ENCODE assay signal across 8 mouse cellular contexts in the genomic region with DNA sequence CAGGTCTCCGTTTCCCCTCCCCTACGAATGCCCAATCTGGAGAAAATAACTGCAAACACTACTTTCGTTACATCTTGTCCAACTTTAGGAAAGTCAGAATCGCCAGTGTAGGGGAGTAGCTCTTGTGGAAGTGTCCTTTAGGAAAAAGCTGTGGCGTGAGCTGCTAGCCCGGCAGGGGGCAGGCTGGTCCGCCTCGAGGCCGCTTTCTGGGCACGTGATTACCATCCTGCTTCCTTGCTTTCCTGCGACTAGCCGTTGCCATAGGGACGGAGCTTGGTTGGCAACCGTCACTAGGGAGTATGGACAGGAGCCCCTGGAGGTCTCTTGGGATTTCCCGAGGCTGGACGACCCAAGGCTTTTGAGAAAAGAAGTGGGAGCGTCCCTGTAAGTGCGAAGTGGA. TPM values are rescaled to one million over a fixed set of nuclear protein-coding genes. Genes with fewer than 3 reads are reported as not detected.
DNase-seq lines count a peak whose midpoint lies in the region.

A gene (plus strand): TSS at position 269 of the 400 bp plus-strand sequence.

- peak; percentile 85 for DNase-seq in adrenal gland, adult 2 months
- DNase-seq in embryo, embryonic 11.5 days (ENCODE audit: low read depth, low spot score): peak; percentile 88
- DNase-seq in gastrocnemius, postnatal 25 days: peak; percentile 75
- peak; percentile 61 for DNase-seq in induced T-regulatory cell, adult 2 months (ENCODE audit: low read depth)
- DNase-seq in left cerebral cortex, adult 8-10 months (ENCODE audit: low spot score in 2 of 2): peak; percentile 82 to 88
- peak; percentile 90 to 91 for DNase-seq in lung, postnatal 4 days
- peak; percentile 94 to 96 for DNase-seq in right cerebral cortex, adult 2 months (ENCODE audit: low spot score in 2 of 2)
- peak; percentile 52 for DNase-seq in urinary bladder, adult 2 months (ENCODE audit: low spot score)

RNA-seq across cellular contexts. Expression of the gene that starts here (rescaled TPM):
- 1 to 10 TPM; 1.0 to 1.2 TPM for total RNA-seq in adrenal gland, adult 2 months (2021)
- polyA plus RNA-seq in adrenal gland, adult 2 months (2012; rRNA removed): 0.56 and 0.79 TPM in 2 replicates
- 1 to 10 TPM; 1.1 to 1.9 TPM for total RNA-seq in gastrocnemius, postnatal 25 days (2021)
- 1 to 10 TPM; 2.3 to 6.6 (median 5.5) TPM for total RNA-seq in left cerebral cortex, adult 8-10 months (2022)
- 4.1 and 4.8 TPM in 2 replicates for polyA plus RNA-seq in urinary bladder, adult 2 months (2012; rRNA removed)

Comparison
In these comparisons a context has a peak if more than half of its experiments do, and no peak if none do; other contexts are left out.
1. Peak in every context shown above with its lines: DNase-seq.